Mouse (Mus musculus) olfactory bulb, adult 2 months (tissue): Measurements from ENCODE around the gene Dctn2.

Experiments used
- CTCF ChIP-seq: fragments of 200-500 bp; IDR thresholded peaks from 2 replicates; pipeline ENCODE4 v1.5.1; 2012; ENCODE audit warnings: low read depth, mild to moderate bottlenecking, low read length, moderate library complexity; ENCODE audit not compliant: insufficient read depth
- POLR2A ChIP-seq: fragments of 200-500 bp; IDR thresholded peaks from 2 replicates; pipeline ENCODE4 v1.6.1; 2012; ENCODE audit warnings: mild to moderate bottlenecking, low read depth, low read length, moderate library complexity; ENCODE audit not compliant: insufficient read depth

GRCm38 (mm10) chr10:127310523-127311475 lies 44.6 kb downstream of the Dctn2 start:
- TF ChIP-seq CTCF (no peak), POLR2A (no peak)
